Mouse (Mus musculus): ENCODE measurements around the gene Lysmd4.

DNA sequence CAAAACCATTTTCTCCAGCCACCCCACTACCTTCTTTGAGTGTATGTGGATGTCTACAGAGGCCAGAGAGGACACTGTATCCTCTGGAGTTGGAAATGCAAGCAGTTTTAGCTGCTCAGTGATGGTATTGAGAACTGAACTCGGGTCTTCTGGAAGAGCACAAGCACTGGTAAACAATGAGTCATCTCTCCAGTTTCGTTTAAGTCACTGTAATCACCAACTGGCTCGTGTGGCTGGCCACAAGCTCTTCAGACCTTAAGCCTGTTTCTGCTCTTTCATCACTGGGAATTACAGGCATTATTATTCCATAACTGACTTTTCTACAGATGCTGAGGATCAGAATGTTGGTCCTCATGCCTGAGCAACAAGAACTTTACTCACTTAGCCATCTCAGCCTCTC lies 82.6 kb downstream of the Lysmd4 start:
- TF ChIP-seq CTCF (IDR thresholded peaks at IDR 0.05; ENCODE audit: low read depth), result no peak
- no peak for TF ChIP-seq EP300 (IDR thresholded peaks at IDR 0.05; ENCODE audit: low read depth)

Data from liver, postnatal 0 days (tissue).